Mouse (Mus musculus): Measurements from ENCODE around the gene Gm21887.
"Not testable (repeated sequence)": the region's sequence is repeated elsewhere in the genome, so short reads cannot be mapped to it uniquely, and the experiment has no call there.

GRCm38 (mm10) chrX:169982606-169983400, 26.7 kb upstream of the Gm21887 start:
- TF ChIP-seq CTCF, EP300 (IDR thresholded peaks at IDR 0.05): not testable (repeated sequence)

Data from lung, postnatal 0 days (tissue).